Mouse (Mus musculus) kidney, adult 2 months (tissue): Measurements from ENCODE around the gene Glrx5. TPM values are rescaled to one million over a fixed set of nuclear protein-coding genes. Genes with fewer than 3 reads are reported as not detected.

ENCODE experiments used
- DNase-seq: peaks from one replicate; pipeline ENCODE4 v3.0.0; 2021
- H3K27ac ChIP-seq: fragments of 200-500 bp; 2 replicates; pipeline ENCODE4 v1.5.1; 2012; ENCODE audit warnings: low read depth, low read length, control low read depth, inconsistent platforms; ENCODE audit not compliant: insufficient read depth
- H3K27me3 ChIP-seq: fragments of 200-500 bp; replicated peaks from 2 replicates; pipeline ENCODE4 v1.6.1; 2012; ENCODE audit warnings: mild to moderate bottlenecking, moderate library complexity, low read length, inconsistent platforms; ENCODE audit not compliant: control insufficient read depth, insufficient read depth
- H3K36me3 ChIP-seq: fragments of 200-500 bp; 2 replicates; pipeline ENCODE4 v1.6.1; 2012; ENCODE audit warnings: mild to moderate bottlenecking, moderate library complexity, low read length, inconsistent platforms; ENCODE audit not compliant: control insufficient read depth, insufficient read depth
- H3K4me1 ChIP-seq: fragments of 200-500 bp; 2 replicates; pipeline ENCODE4 v1.6.1; 2011; ENCODE audit warnings: low read length; ENCODE audit not compliant: control insufficient read depth, insufficient read depth
- H3K4me3 ChIP-seq: fragments of 200-500 bp; 2 replicates; pipeline ENCODE4 v1.5.1; 2011; ENCODE audit warnings: mild to moderate bottlenecking, low read depth, low read length, control low read depth; ENCODE audit not compliant: insufficient read depth
- CTCF ChIP-seq: fragments of 200-500 bp; conservative IDR thresholded peaks from 2 replicates; pipeline ENCODE4 v1.5.1; 2011; ENCODE audit warnings: low read depth, mild to moderate bottlenecking, control low read depth, low read length, moderate library complexity, mixed read lengths; ENCODE audit not compliant: insufficient read depth, insufficient read length
- POLR2A ChIP-seq: fragments of 200-500 bp; IDR thresholded peaks from one replicate; pipeline ENCODE4 v1.6.1; 2011; ENCODE audit warnings: low read depth, low read length, control low read depth
- WGBS: fragments of 180-500 bp; shearing (Covaris S2); methylation state at CpG from one replicate; pipeline ENCODE4 v1.1.7; 2018; 5-methylcytosine and 5-hydroxymethylcytosine counted together
- polyA plus RNA-seq: library from polyadenylated mRNA; depleted of rRNA; stranded (reverse); fragments of >200 nt; gene quantifications from 2 replicates; pipeline ENCODE4 v1.2.3, GENCODE M21; 2012

The Glrx5 gene
- polyA plus RNA-seq, 1 experiment, result 138 TPM

- peaks cover 24% of the 10 kb centered on the region for H3K4me1 ChIP-seq
- H3K27ac ChIP-seq, result no peak overlapping the region
- no peaks in the 10 kb centered on the region for H3K27me3 ChIP-seq
- TF ChIP-seq CTCF (no peak), POLR2A (no peak)
- H3K36me3 ChIP-seq, result no peaks in the 10 kb centered on the region
- WGBS, result 66% methylated on average over 8 of the region's 8 CpGs
- H3K4me3 ChIP-seq, result no peak overlapping the region
- DNase-seq, result no peak
Observed at GRCm38 (mm10) chr12:104999171-104999570, 33.3 kb upstream of the Glrx5 start.

GRCm38 (mm10) chr12:105000487-105001283 is 31.8 kb upstream of the Glrx5 start:
- WGBS, result 27% methylated on average over 9 of the region's 9 CpGs
- no peak overlapping the region for H3K4me3 ChIP-seq
- no peak for TF ChIP-seq POLR2A
- TF ChIP-seq CTCF, result no peak
- no peaks in the 10 kb centered on the region for H3K27me3 ChIP-seq
- no peaks in the 10 kb centered on the region for H3K36me3 ChIP-seq
- peak; percentile 85 for DNase-seq
- peaks cover 29% of the 10 kb centered on the region for H3K4me1 ChIP-seq
- peak overlapping the region; percentile 63 for H3K27ac ChIP-seq

GRCm38 (mm10) chr12:105001317-105001716 is 31.2 kb upstream of the Glrx5 start:
- Histone ChIP-seq H3K27me3 (no peaks in the 10 kb centered on the region), H3K4me1 (peaks cover 29% of the 10 kb centered on the region)
- WGBS, result 70% methylated on average over 9 of the region's 9 CpGs

GRCm38 (mm10) chr12:105002340-105003132 is 30.0 kb upstream of the Glrx5 start:
- H3K4me1 ChIP-seq, result peaks cover 25% of the 10 kb centered on the region
- no peak overlapping the region for H3K27ac ChIP-seq

More at GRCm38 (mm10) chr12:105001317-105001716, 31.2 kb upstream of the Glrx5 start:
- no peak for DNase-seq
- H3K36me3 ChIP-seq, result no peaks in the 10 kb centered on the region
- no peak for TF ChIP-seq CTCF
- TF ChIP-seq POLR2A, result no peak
- H3K27ac ChIP-seq, result peak overlapping the region; percentile 63; the same call in 1 of the 2 replicates
- no peak overlapping the region for H3K4me3 ChIP-seq

GRCm38 (mm10) chr12:105003158-105003557 is 29.3 kb upstream of the Glrx5 start:
- Histone ChIP-seq H3K27me3 (no peaks in the 10 kb centered on the region), H3K27ac (no peak overlapping the region), H3K36me3 (no peaks in the 10 kb centered on the region), H3K4me3 (no peak overlapping the region), H3K4me1 (peaks cover 26% of the 10 kb centered on the region)
- no peak for DNase-seq
- TF ChIP-seq POLR2A (no peak), CTCF (no peak)
- 75% methylated on average over 9 of the region's 9 CpGs for WGBS

More at GRCm38 (mm10) chr12:105002340-105003132, 30.0 kb upstream of the Glrx5 start:
- H3K4me3 ChIP-seq, result no peak overlapping the region
- H3K27me3 ChIP-seq, result no peaks in the 10 kb centered on the region
- no peaks in the 10 kb centered on the region for H3K36me3 ChIP-seq
- no peak for DNase-seq
- WGBS, result 87% methylated on average over 10 of the region's 10 CpGs
- TF ChIP-seq POLR2A (no peak), CTCF (no peak; the same call in 1 of the 2 replicates)

- no peak overlapping the region for H3K27ac ChIP-seq
Observed at GRCm38 (mm10) chr12:105003715-105004114, 28.8 kb upstream of the Glrx5 start.

More at GRCm38 (mm10) chr12:105003715-105004114, 28.8 kb upstream of the Glrx5 start:
- Histone ChIP-seq H3K36me3 (no peaks in the 10 kb centered on the region), H3K4me1 (peaks cover 31% of the 10 kb centered on the region), H3K4me3 (no peak overlapping the region), H3K27me3 (no peaks in the 10 kb centered on the region)
- 55% methylated on average over 3 of the region's 3 CpGs for WGBS
- no peak for DNase-seq
- no peak for TF ChIP-seq POLR2A
- TF ChIP-seq CTCF, result no peak
